Mouse (Mus musculus) urinary bladder, postnatal 14 days (tissue): ENCODE results near the gene Ipo9.

Experiments
- DNase-seq: peaks from one replicate; pipeline ENCODE4 v3.0.0; 2021; ENCODE audit warnings: low spot score

Ipo9 gene

DNA sequence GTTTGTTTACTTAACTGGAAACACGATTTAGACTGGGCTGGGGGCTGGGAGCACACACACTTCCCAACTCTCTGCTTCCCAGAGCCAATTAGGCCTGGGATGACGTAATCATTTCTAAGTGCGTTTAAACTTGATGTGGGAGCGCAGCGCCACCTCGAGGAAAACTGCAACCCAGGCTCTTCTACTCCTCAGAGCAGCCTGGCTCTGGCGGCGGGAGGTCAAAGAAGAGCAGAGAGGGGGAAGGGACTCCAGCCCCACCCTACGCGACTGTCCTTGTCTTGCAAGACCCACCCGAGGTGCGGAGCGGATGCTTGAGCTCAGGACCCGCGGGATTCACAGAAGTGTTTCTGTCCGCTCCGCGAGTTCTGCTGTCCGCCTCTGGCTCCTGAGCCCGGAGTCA, 62.1 kb downstream of the Ipo9 start:
- peak; percentile 89 for DNase-seq

DNA sequence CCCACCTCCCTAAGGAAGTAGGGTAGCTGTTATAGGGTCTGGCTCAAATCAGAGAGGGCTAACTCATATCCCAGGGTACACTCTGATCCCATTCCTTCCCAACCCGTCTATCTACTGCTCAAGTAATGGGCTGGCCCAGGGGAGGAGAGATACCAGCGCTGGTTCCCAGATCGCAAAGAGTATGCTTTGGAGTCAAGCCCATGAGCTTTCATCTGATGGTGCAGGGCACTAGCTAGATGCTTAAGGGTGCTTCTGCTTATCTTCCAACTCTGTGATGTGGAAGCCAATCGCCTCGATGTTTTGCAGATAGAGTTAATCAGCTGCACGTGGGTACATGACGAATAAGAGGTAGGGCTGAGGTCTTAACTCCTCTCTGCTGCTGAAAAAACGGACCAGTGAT, 62.7 kb downstream of the Ipo9 start:
- no peak for DNase-seq

DNA sequence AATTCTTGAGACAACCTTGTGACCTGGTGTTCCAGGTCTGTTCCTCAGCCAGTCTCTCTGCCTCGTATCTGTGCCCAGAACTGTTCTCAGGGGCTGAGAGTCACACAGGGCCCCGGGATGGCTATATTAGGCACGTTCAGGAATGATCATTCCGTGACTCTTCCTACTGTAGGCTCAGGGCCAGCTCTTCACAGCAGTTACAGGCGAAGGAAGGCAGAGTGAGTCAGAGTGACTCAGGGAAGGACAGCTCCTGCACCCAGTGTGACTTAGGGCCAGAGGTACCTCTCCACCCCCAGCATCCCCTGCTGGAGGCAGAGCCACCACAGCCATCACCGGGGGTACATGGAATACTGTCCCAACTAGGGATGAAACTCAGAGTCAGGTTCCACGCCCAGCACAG, 63.3 kb downstream of the Ipo9 start:
- peak; percentile 24 for DNase-seq

DNA sequence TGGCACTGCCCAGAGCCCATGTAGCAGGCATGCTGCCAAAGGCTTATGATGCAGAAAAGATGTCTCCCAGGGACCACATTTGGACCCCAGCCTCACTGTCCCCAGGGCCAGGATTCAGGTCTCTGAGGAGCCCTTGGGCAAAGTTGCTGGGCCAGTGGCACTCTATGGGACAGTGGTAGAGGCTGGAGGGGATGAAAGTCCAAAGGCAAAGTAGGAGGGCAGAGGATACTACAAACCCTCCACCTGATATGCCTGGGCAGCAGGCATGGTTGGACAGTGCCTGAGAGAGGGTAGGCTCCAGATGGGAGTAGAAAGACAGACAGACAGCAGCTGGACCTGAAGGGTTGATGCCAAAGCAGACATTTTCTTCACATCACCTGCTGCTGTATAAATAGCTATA, 63.9 kb downstream of the Ipo9 start:
- no peak for DNase-seq

DNA sequence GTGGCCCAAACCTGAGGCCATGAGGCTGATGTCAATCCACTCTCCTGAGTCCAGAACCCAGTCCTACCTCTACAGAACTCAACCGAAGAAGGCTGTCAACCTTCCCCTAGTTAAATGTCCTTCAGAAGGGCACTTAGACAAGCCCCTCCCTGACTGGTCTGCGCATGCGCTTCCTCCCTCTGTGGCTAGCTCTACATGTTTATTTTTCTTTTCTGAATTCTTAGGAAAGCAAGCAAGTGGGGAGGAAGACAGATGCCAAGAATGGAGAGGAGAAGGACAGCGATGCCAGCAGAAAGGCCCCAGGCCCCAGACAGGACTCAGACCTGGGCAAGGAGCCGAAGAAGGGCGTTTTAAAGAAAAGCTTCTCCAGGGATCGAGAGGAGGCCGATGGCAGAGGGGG, 66.9 kb downstream of the Ipo9 start:
- DNase-seq, result no peak

DNA sequence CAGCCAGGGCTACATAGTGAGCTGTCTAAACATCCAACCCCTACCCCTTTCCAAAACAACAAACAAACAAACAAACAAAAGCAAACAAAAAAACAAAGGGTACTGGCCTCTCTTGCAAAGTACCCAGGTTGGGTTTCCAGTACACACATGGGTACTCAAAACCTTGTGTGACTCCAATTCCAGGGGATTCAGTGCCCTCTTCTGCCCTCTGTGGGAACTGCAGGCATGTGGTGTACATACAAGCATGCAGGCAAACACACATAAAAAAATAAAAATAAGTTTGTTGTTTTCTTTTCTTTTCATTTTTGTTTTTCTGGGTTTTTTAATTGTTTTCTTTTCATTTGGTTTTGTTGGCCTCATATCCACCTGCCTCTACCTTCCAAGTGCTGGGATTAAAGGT, 68.2 kb downstream of the Ipo9 start:
- DNase-seq, result no peak

DNA sequence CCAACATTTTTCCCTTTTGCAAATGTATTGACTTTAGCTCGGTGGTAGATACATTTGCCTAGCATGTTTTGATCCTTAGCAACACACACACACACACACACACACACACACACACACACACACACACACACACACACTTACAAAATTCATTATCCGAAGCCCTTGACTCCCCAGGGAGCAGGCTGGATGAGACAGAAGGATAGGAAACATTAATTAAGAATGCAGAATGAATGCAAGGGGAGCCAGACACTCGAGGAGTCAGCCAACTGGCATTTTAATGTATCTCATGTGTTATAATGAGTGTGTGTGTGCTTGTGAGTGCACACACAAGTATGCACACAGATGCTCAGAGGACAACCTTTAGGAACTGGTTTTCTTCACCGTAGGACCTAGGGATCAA, 68.8 kb downstream of the Ipo9 start:
- DNase-seq, result no peak

DNA sequence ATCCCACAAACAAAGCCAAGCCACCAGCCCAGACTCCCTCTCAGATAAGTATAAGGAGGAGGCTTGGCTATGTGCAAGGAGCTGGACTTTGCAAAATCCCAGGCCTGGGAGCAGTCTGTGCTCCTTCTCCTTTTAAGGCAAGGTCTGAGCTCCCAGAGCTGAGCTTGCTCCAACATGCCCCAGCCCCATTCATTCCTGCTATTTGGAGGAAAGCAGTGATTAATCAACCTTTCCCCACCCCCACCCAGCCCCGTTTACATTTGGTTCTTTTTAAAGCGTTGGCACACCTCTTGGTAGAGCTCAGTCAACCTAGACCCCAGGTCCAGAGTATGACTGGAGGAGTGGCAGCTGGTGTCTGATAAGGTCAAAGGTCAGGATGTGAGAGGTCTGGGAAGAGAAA, 71.2 kb downstream of the Ipo9 start:
- DNase-seq, result peak; percentile 62

DNA sequence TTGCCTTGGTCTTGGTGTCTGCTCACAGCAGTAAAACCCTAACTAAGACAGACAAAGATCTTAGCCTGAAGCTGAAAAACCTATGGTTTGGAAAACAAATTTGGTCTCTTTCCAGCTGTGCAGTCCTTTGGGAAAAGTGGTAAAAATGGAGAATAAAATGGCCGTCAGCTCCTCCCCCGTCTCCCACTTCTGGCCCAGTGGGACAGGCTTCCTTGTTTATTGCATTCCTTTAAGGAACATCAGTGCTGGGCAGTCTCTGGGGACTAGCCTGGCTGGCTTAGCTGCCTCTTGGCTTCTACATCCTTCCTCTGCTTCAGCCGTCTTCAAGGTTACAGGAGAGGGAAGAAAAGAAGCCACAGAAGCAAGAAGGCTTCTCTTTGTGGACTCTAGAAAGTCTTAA, 78.3 kb downstream of the Ipo9 start:
- DNase-seq, result no peak

DNA sequence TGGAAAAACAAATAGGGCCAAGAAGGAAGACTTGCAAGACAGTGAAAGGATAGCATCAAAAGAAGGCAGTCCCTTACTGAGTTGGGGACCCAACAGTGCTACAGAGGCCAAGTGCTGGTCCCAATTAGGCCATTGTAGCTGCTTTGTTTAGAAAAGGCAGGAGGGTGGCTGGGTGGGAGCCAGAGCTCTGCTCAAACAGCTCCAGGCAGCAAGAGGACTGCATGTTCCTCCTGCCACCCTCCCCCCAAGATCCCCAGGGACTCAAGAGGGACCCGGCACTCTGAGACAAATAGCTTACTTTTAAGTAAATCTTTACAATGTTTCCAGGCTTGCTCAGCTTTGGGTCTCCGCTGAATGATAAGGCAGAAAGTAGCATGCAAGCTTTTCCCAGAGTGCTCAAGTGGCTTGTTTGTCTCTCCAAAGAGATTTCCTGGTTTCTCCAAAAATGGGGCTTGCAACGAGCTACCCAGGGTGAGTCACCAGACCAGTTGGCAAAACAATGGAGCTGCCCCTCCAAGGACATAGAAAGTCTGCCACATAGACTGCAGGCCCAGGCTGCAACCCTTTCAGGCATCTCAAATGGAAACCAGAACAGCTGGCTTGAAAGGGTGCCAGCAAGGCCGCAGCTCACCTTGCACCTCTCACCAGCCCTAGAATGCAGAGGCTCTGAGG, 82.7 kb downstream of the Ipo9 start:
- peak; percentile 50 for DNase-seq

DNA sequence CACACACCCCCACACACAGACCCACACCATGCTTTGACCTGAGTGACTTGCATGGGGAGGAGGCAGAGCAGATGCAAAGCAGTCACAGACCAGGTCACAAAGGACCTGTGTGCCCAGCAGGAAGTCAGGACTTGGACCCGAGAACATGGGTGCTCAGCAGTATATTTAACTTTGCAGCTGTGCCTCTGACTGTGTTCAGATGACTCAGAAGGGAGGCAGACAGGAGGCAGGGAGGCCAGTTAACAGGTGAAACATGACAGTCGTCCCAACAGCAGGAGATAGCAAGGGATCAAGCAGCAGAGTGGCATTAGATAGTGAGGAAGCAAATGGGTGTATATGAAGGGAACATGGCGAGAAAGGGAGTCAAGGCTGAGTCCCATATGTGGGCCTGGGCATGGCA, 83.4 kb downstream of the Ipo9 start:
- no peak for DNase-seq

DNA sequence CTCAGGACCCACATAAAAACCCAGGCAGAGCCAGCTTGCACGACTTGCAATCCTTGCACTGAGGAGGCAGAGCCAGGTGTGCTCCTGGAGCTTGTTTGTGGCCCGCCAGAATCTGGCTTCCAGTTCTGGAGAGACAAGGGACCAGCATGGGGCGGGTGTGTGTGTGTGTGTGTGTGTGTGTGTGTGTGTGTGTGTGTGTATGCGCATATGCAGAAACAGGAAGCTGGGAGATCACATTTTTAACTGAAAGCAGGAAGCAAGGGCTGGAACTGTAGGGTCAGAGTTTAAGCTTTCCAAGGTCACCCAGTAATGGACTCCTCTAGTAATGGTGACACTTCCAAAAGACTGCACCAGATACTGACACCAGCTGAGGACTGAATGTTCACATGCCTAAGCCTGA, 86.3 kb downstream of the Ipo9 start:
- no peak for DNase-seq

DNA sequence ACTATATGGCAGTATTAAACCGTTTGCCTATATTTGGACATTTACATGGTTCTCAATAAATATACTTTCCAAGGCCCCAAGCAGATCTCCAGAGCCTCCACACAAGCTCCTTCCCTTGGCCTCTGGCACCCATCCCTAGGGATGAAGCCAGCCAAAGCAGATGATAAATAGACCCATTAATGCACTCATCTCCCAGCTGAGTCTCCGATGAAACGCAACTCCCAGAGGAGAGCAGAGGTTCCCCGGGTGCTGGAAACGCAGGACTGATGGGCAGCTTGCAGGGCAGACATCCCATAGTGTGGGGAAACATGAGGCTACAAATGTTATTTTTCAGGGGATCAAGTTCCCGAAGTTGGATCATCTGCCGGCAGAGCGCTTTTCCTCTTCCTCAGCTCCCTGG, 88.4 kb downstream of the Ipo9 start:
- no peak for DNase-seq
